Mouse (Mus musculus): Measurements from ENCODE around the gene Olfr1371. TPM values are rescaled to one million over a fixed set of nuclear protein-coding genes. Genes with fewer than 3 reads are reported as not detected.

Gene Olfr1371
- total and polyA plus RNA-seq, 3 experiments = not detected

GRCm38 (mm10) chr11:52231606-52232541 lies 18.1 kb upstream of the Olfr1371 start, which contains the start of gene Skp1a:
Gene Skp1a (plus strand): TSS chr11:52231995.
- Histone ChIP-seq H3K9ac (ENCODE audit: insufficient read depth, low read depth) (peak within 1 kb of the TSS; percentile 98), H3K4me2 (ENCODE audit: insufficient read depth, low read depth, poor library complexity, severe bottlenecking) (peak within 1 kb of the TSS; percentile 31), H3K27me3 (replicated peaks) (peaks cover 13% of the 10 kb centered on the region), H3K79me2 (replicated peaks; ENCODE audit: control insufficient read depth, extremely low read depth, insufficient read depth, poor library complexity, severe bottlenecking) (peaks cover 46% of the 10 kb centered on the region), H3K27ac (ENCODE audit: insufficient read depth, low read depth) (peak within 1 kb of the TSS; percentile 91), H3K4me1 (ENCODE audit: control insufficient read depth in 1 of 2, insufficient read depth in 2 of 2) (peaks cover 0 to 26% of the 10 kb centered on the region in 2 experiments; a peak in 2 of 4 replicates), H3K4me3 (replicated peaks in 1 of 3; ENCODE audit: low read depth in 2 of 3, low read length in 2 of 3, poor library complexity in 1 of 3) (peak within 1 kb of the TSS; percentile 82 to 90 (median 88)), H3K9me3 (replicated peaks; ENCODE audit: low read length) (no peaks in the 10 kb centered on the region), H3K36me3 (replicated peaks in 1 of 2; ENCODE audit: control insufficient read depth in 1 of 2, insufficient read depth in 1 of 2, low read length in 1 of 2) (peaks cover 5 to 15% of the 10 kb centered on the region in 2 experiments)
- in situ Hi-C loops (cut with MboI; ENCODE audit: low pct_ligation_motif_present, low pct_unique_long_range_greater_than_20kb, low sequenced_read_pairs) = no loop called here
- DNase-seq (ENCODE audit: extremely low read depth) = peak; percentile 90
- dilution Hi-C loops (cut with MboI; ENCODE audit: extremely low pct_ligation_motif_present, extremely low pct_unique_long_range_greater_than_20kb, low sequenced_read_pairs) = no loop called here
- TF ChIP-seq MAX (IDR thresholded peaks at IDR 0.05; ENCODE audit: low read length) (peak; percentile 100), SIN3A (IDR thresholded peaks at IDR 0.05; ENCODE audit: low read length) (peak; percentile 92), MYC (IDR thresholded peaks at IDR 0.05; ENCODE audit: low read depth, low read length) (peak; percentile 46; the same call in 1 of the 2 replicates), CTCF (conservative IDR thresholded peaks at IDR 0.05 in 1 of 2, IDR thresholded peaks at IDR 0.05 in 1 of 2; ENCODE audit: low read depth in 2 of 2, low read length in 2 of 2) (peak in 1 of 2 experiments; percentile 18; a peak in 1 of 4 replicates), ELF1 (IDR thresholded peaks at IDR 0.05; ENCODE audit: low read depth, low read length) (no peak), NRF1 (IDR thresholded peaks at IDR 0.05; ENCODE audit: low read depth, low read length) (0 out of 2 replicates have a peak, but pooled peaks have one; percentile 20), MXI1 (IDR thresholded peaks at IDR 0.05; ENCODE audit: low read depth, low read length) (peak; percentile 89), ETS1 (conservative IDR thresholded peaks at IDR 0.05; ENCODE audit: low read depth, low read length) (0 out of 2 replicates have a peak, but pooled peaks have one; percentile 6), E2F4 (IDR thresholded peaks at IDR 0.05; ENCODE audit: insufficient replicate concordance, low read depth, low read length) (no peak), KAT2A (IDR thresholded peaks at IDR 0.05; ENCODE audit: insufficient replicate concordance, low read length) (peak; percentile 76; the same call in 1 of the 2 replicates), JUN (IDR thresholded peaks at IDR 0.05; ENCODE audit: insufficient read depth, low read depth, low read length) (no peak), MEF2A (IDR thresholded peaks at IDR 0.05; ENCODE audit: borderline replicate concordance, low read depth, low read length) (peak; percentile 57; the same call in 1 of the 2 replicates), MAFK (IDR thresholded peaks at IDR 0.05; ENCODE audit: insufficient replicate concordance, low read length) (no peak), TBP (conservative IDR thresholded peaks at IDR 0.05; ENCODE audit: low read depth, low read length) (peak; percentile 97), POLR2AphosphoS2 (IDR thresholded peaks at IDR 0.05; ENCODE audit: low read depth, low read length) (peak; percentile 98), BHLHE40 (IDR thresholded peaks at IDR 0.05; ENCODE audit: low read depth, low read length) (peak; percentile 57), ZC3H11A (IDR thresholded peaks at IDR 0.05; ENCODE audit: low read depth, low read length) (no peak), CHD1 (IDR thresholded peaks at IDR 0.05; ENCODE audit: low read depth, low read length) (peak; percentile 80), TCF12 (IDR thresholded peaks at IDR 0.05; ENCODE audit: low read depth, low read length) (peak; percentile 97), CHD2 (IDR thresholded peaks at IDR 0.05; ENCODE audit: low read length) (no peak), RAD21 (IDR thresholded peaks at IDR 0.05; ENCODE audit: low read depth, low read length) (no peak), USF1 (IDR thresholded peaks at IDR 0.05; ENCODE audit: low read depth, low read length) (no peak), UBTF (IDR thresholded peaks at IDR 0.05; ENCODE audit: low read depth, low read length) (peak; percentile 98), EP300 (IDR thresholded peaks at IDR 0.05; ENCODE audit: low read length) (no peak), NELFE (IDR thresholded peaks at IDR 0.05; ENCODE audit: low read depth, low read length) (peak; percentile 99), ZKSCAN1 (IDR thresholded peaks at IDR 0.05; ENCODE audit: borderline replicate concordance, low read depth, low read length) (no peak; the same call in 1 of the 2 replicates), POLR2A (IDR thresholded peaks at IDR 0.05; ENCODE audit: low read depth, low read length) (peak; percentile 100), MAZ (IDR thresholded peaks at IDR 0.05; ENCODE audit: low read depth, low read length) (0 out of 2 replicates have a peak, but pooled peaks have one; percentile 33), HCFC1 (IDR thresholded peaks at IDR 0.05; ENCODE audit: low read depth, low read length) (peak; percentile 86), ZMIZ1 (IDR thresholded peaks at IDR 0.05; ENCODE audit: low read depth, low read length) (peak; percentile 99), SMC3 (IDR thresholded peaks at IDR 0.05; ENCODE audit: low read depth, low read length) (no peak), IRF4 (IDR thresholded peaks at IDR 0.05; ENCODE audit: low read depth, low read length) (peak; percentile 77), JUND (conservative IDR thresholded peaks at IDR 0.05; ENCODE audit: low read depth, low read length) (no peak), GABPA (IDR thresholded peaks at IDR 0.05; ENCODE audit: insufficient replicate concordance, low read depth, low read length) (no peak; the same call in 1 of the 2 replicates), RCOR1 (conservative IDR thresholded peaks at IDR 0.05; ENCODE audit: low read depth, low read length) (peak; percentile 53; the same call in 1 of the 2 replicates), USF2 (conservative IDR thresholded peaks at IDR 0.05; ENCODE audit: low read depth, low read length) (no peak; the same call in 1 of the 2 replicates)
